Mouse (Mus musculus): Measurements from ENCODE around the gene Polr2g. TPM values are rescaled to one million over a fixed set of nuclear protein-coding genes. Genes with fewer than 3 reads are reported as not detected.

Gene Polr2g
- polyA plus RNA-seq, 1 experiment from 2014 or later: 126 TPM

DNA sequence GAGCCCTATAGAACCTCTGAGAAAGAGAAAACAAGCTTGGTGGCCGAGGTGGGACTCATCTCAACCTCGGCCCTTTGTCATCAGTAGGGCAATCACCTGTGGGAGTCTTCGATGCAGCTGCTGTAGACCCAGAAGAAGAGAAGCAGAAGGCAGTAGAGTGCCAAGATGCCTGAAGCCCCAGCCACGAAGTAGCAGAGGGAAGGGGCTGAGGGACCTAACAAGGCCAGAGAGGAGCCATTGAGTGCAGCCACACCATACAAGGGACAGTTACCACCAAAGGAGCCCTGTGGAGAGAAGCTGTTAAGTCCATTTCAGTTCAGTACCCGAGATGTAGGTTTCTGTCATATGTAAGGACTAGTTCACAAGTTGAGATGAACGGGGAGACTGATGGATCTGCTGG is 25.0 kb downstream of the Polr2g start:
- no peak for ATAC-seq (replicated peaks; ENCODE audit: extremely low read depth, insufficient read depth, low FRiP score)
- H3K27ac ChIP-seq (ENCODE audit: low read length): no peak overlapping the region; the same call in 1 of the 2 replicates
- H3K4me3 ChIP-seq (ENCODE audit: low read length): peak overlapping the region; percentile 92
- 47% methylated on average over 6 of the region's 6 CpGs for WGBS
- peaks cover 26% of the 10 kb centered on the region for H3K4me1 ChIP-seq (ENCODE audit: control insufficient read depth, insufficient read depth, low read length)
- no peaks in the 10 kb centered on the region for H3K9me3 ChIP-seq (replicated peaks; ENCODE audit: control insufficient read depth, low read length)
- peak overlapping the region; percentile 79 for H3K4me2 ChIP-seq (ENCODE audit: low read depth, low read length)
- H3K9ac ChIP-seq (ENCODE audit: low read length): peak overlapping the region; percentile 98
- no peaks in the 10 kb centered on the region for H3K27me3 ChIP-seq (ENCODE audit: control insufficient read depth, insufficient read depth, low read length)
- peaks cover 24% of the 10 kb centered on the region for H3K36me3 ChIP-seq (ENCODE audit: control insufficient read depth, insufficient read depth)

DNA sequence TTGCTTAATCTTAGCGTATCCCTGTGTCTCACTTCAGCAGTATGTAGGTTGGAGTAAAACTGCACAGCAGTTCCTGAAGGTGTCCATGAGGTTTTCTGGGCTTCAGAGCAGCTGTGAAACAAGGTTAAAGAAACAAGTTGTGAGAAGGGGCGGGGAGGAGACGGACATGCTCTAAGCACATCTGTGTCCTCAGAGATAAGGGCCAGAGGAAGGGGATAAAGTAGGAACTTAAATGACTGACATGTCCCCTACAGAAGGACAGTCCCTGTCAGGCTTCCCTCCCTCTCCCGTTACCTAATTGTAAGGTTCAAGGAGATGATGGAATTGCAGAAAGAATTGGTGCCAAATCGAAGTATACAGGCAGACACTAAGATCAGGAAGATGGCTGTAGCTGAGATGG is 25.4 kb downstream of the Polr2g start:
- 50% methylated on average over 5 of the region's 5 CpGs for WGBS
- no peak overlapping the region; the same call in 1 of the 2 replicates for H3K9ac ChIP-seq (ENCODE audit: low read length)
- peaks cover 28% of the 10 kb centered on the region for H3K36me3 ChIP-seq (ENCODE audit: control insufficient read depth, insufficient read depth)
- peak overlapping the region; percentile 79 for H3K4me2 ChIP-seq (ENCODE audit: low read depth, low read length)
- H3K27me3 ChIP-seq (ENCODE audit: control insufficient read depth, insufficient read depth, low read length): no peaks in the 10 kb centered on the region
- H3K4me3 ChIP-seq (ENCODE audit: low read length): peak overlapping the region; percentile 92
- no peak overlapping the region; the same call in 1 of the 2 replicates for H3K27ac ChIP-seq (ENCODE audit: low read length)
- no peak for ATAC-seq (replicated peaks; ENCODE audit: extremely low read depth, insufficient read depth, low FRiP score)
- no peaks in the 10 kb centered on the region for H3K9me3 ChIP-seq (replicated peaks; ENCODE audit: control insufficient read depth, low read length)
- H3K4me1 ChIP-seq (ENCODE audit: control insufficient read depth, insufficient read depth, low read length): peaks cover 26% of the 10 kb centered on the region

DNA sequence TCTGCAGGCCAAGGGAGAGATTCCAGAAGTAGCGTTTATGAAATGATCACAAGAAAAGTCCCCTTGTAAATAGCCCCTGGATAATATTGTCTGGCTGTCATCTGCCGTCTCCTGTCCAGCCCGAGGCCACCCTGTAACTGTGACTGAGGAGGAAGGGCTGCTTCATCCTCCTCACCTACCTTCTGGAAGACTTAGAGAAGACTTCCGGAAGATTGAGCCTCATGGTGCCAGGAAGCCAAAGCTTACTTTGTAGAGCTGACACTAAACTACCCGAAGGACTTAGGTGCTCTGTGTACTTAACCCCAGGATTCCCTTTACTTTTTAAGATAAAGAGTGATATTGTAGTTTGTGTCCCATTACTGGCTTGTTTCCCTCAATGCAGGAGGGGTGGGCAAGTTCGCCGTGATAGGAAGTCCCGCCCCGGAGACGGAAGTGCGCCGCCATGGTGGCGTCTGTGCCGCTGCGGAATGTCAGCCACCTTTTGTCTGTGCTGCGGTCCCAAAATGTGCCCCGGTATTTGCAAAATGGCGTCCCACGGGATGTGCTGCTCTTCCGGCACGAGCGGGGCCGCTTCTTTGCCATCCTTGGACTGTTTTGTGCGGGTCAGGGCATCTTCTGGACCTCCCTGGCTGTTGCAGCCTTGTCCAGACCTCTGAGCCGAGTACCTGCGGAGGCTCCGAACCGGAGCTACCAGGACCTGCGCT is 27.7 kb downstream of the Polr2g start, which contains the start of gene Tmem223:
Gene Tmem223 (plus strand): TSS at position 430 of the 704 bp plus-strand sequence.
- no peaks in the 10 kb centered on the region for H3K27me3 ChIP-seq (ENCODE audit: control insufficient read depth, insufficient read depth, low read length)
- no peak for ATAC-seq (replicated peaks; ENCODE audit: extremely low read depth, insufficient read depth, low FRiP score)
- peak within 1 kb of the TSS; percentile 98 for H3K9ac ChIP-seq (ENCODE audit: low read length)
- WGBS: 17% methylated on average over 29 of the region's 29 CpGs
- H3K36me3 ChIP-seq (ENCODE audit: control insufficient read depth, insufficient read depth): peaks cover 49% of the 10 kb centered on the region
- H3K4me3 ChIP-seq (ENCODE audit: low read length): peak within 1 kb of the TSS; percentile 90
- H3K27ac ChIP-seq (ENCODE audit: low read length): peak within 1 kb of the TSS; percentile 90
- H3K9me3 ChIP-seq (replicated peaks; ENCODE audit: control insufficient read depth, low read length): no peaks in the 10 kb centered on the region
- H3K4me1 ChIP-seq (ENCODE audit: control insufficient read depth, insufficient read depth, low read length): peaks cover 24% of the 10 kb centered on the region
- peak within 1 kb of the TSS; percentile 86 for H3K4me2 ChIP-seq (ENCODE audit: low read depth, low read length)

DNA sequence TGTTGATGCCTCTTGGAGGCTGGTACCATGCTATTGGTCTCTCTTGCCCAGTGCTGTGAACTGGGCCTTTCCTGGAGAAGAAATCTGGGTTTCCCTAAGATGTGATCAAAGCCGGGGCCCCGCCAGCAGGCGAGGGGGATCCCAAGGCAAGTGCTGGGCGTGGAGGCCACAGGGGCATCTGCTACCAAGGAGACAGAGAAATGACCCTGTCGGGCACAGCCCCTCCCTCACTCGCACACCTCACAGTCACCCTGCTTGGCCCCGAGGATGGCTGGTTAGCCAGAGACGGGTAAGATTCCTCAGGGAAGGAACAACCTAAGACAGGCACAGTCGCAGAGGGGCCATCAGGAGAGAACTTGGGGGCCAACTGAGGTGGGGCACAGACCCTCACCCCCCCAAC is 32.8 kb downstream of the Polr2g start:
- no peak overlapping the region for H3K4me3 ChIP-seq (ENCODE audit: low read length)
- 96% methylated on average over 9 of the region's 9 CpGs for WGBS
- no peaks in the 10 kb centered on the region for H3K9me3 ChIP-seq (replicated peaks; ENCODE audit: control insufficient read depth, low read length)
- no peak overlapping the region for H3K4me2 ChIP-seq (ENCODE audit: low read depth, low read length)
- peaks cover 74% of the 10 kb centered on the region for H3K36me3 ChIP-seq (ENCODE audit: control insufficient read depth, insufficient read depth)
- no peaks in the 10 kb centered on the region for H3K4me1 ChIP-seq (ENCODE audit: control insufficient read depth, insufficient read depth, low read length)
- no peak for ATAC-seq (replicated peaks; ENCODE audit: extremely low read depth, insufficient read depth, low FRiP score)
- no peak overlapping the region for H3K27ac ChIP-seq (ENCODE audit: low read length)
- H3K9ac ChIP-seq (ENCODE audit: low read length): no peak overlapping the region
- no peaks in the 10 kb centered on the region for H3K27me3 ChIP-seq (ENCODE audit: control insufficient read depth, insufficient read depth, low read length)

DNA sequence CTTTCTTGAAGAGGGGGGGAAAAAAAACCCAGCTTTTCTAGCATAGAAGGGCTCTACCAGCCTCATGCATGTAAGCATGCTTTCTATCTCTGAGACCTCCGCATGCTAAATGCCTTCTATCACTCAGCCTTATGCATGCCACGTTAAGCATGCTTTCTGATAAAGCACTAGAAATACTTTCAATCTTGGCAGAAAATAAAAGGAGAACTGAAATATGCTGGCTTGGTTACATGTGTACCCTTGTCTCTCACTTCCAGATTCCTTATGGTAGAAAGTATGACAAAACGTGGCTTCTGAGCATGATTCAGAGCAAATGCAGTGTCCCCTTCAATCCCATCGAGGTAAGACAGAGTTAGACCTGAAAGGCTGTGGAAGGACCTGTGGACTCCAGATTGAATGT is 35.1 kb downstream of the Polr2g start:
- Histone ChIP-seq H3K9ac (ENCODE audit: low read length) (no peak overlapping the region), H3K4me1 (ENCODE audit: control insufficient read depth, insufficient read depth, low read length) (peaks cover 7% of the 10 kb centered on the region), H3K27me3 (ENCODE audit: control insufficient read depth, insufficient read depth, low read length) (no peaks in the 10 kb centered on the region), H3K27ac (ENCODE audit: low read length) (no peak overlapping the region), H3K4me3 (ENCODE audit: low read length) (no peak overlapping the region), H3K4me2 (ENCODE audit: low read depth, low read length) (no peak overlapping the region), H3K9me3 (replicated peaks; ENCODE audit: control insufficient read depth, low read length) (no peaks in the 10 kb centered on the region), H3K36me3 (ENCODE audit: control insufficient read depth, insufficient read depth) (peaks cover 57% of the 10 kb centered on the region)
- 68% methylated on average over 4 of the region's 4 CpGs for WGBS
- ATAC-seq (replicated peaks; ENCODE audit: extremely low read depth, insufficient read depth, low FRiP score): no peak

DNA sequence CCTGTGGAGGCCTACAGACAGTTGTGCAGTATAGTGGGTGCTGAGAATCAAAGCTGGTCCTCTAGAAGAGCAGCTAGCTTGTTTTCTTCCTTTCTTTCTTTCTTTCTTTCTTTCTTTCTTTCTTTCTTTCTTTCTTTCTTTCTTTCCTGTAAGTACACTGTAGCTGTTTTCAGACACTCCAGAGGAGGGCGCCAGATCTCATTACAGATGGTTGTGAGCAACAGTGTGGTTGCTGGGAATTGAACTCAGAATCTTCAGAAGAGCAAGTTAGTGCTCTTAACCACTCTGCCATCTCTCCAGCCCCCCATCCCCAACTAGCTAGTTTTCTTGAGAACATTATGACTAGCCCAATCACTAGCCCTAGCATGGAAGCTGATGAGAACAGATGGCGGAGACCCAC is 37.6 kb downstream of the Polr2g start:
- Histone ChIP-seq H3K27me3 (ENCODE audit: control insufficient read depth, insufficient read depth, low read length) (no peaks in the 10 kb centered on the region), H3K27ac (ENCODE audit: low read length) (no peak overlapping the region), H3K4me3 (ENCODE audit: low read length) (no peak overlapping the region), H3K9ac (ENCODE audit: low read length) (no peak overlapping the region), H3K9me3 (replicated peaks; ENCODE audit: control insufficient read depth, low read length) (no peaks in the 10 kb centered on the region), H3K36me3 (ENCODE audit: control insufficient read depth, insufficient read depth) (peaks cover 32% of the 10 kb centered on the region), H3K4me1 (ENCODE audit: control insufficient read depth, insufficient read depth, low read length) (peaks cover 18% of the 10 kb centered on the region), H3K4me2 (ENCODE audit: low read depth, low read length) (no peak overlapping the region)
- WGBS: 96% methylated on average over 2 of the region's 2 CpGs
- ATAC-seq (replicated peaks; ENCODE audit: extremely low read depth, insufficient read depth, low FRiP score): no peak

DNA sequence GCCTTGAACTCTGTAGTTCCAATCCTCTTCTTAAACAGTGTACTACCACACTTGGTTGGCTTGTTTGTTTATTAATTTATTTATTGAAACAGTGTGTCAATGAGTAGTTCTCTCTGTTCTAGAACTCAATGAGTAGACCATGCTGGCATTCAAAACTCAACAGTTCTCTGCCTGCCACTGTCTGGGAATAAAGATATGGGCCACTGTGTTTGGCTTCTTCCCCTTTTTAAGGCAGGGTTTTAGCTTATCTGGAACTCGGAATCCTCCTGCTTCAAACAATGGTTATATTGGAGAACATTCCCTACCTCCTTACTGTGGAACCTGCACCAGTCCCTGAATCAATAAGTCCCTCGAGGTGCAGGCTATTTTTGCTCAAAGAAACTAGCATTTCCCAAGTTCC is 39.5 kb downstream of the Polr2g start:
- no peak overlapping the region for H3K9ac ChIP-seq (ENCODE audit: low read length)
- H3K4me2 ChIP-seq (ENCODE audit: low read depth, low read length): no peak overlapping the region
- 78% methylated on average over 2 of the region's 2 CpGs for WGBS

DNA sequence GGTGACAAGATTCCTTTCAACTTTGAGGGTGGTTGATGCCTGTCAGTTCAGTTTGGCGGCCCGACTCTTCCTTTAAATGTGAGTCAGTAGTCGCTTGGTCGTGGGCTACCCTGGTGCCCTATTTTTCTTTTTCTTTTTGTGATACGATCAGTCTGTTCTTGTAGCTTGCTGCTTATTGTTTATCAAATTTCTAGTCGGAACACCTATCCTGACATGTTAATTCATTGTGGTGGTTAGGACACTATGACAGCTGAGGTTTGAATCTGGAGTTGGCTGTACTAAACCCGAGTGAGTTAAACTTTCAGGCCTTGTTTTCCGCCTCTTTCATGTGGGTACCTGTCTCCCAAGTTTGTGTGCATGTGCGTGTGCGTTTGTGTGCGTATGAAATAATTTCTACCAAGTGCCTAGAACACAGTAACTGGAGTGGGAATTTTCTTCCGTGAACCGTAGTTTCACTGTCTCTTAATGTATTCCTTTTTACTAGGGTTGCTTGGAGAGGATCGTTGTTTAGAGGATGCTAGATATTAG is 40.8 kb downstream of the Polr2g start:
- ATAC-seq (replicated peaks; ENCODE audit: extremely low read depth, insufficient read depth, low FRiP score): no peak
- H3K27ac ChIP-seq (ENCODE audit: low read length): peak overlapping the region; percentile 83
- peak overlapping the region; percentile 88 for H3K4me2 ChIP-seq (ENCODE audit: low read depth, low read length)
- peaks cover 18% of the 10 kb centered on the region for H3K36me3 ChIP-seq (ENCODE audit: control insufficient read depth, insufficient read depth)
- no peaks in the 10 kb centered on the region for H3K27me3 ChIP-seq (ENCODE audit: control insufficient read depth, insufficient read depth, low read length)
- 3% methylated on average over 14 of the region's 14 CpGs for WGBS
- H3K9ac ChIP-seq (ENCODE audit: low read length): peak overlapping the region; percentile 95
- no peaks in the 10 kb centered on the region for H3K9me3 ChIP-seq (replicated peaks; ENCODE audit: control insufficient read depth, low read length)
- peak overlapping the region; percentile 77 for H3K4me3 ChIP-seq (ENCODE audit: low read length)
- H3K4me1 ChIP-seq (ENCODE audit: control insufficient read depth, insufficient read depth, low read length): peaks cover 22% of the 10 kb centered on the region

More for the DNA sequence above, 39.5 kb downstream of the Polr2g start:
- peaks cover 22% of the 10 kb centered on the region for H3K36me3 ChIP-seq (ENCODE audit: control insufficient read depth, insufficient read depth)
- peaks cover 22% of the 10 kb centered on the region for H3K4me1 ChIP-seq (ENCODE audit: control insufficient read depth, insufficient read depth, low read length)
- no peak overlapping the region for H3K27ac ChIP-seq (ENCODE audit: low read length)
- H3K27me3 ChIP-seq (ENCODE audit: control insufficient read depth, insufficient read depth, low read length): no peaks in the 10 kb centered on the region
- ATAC-seq (replicated peaks; ENCODE audit: extremely low read depth, insufficient read depth, low FRiP score): no peak
- H3K4me3 ChIP-seq (ENCODE audit: low read length): no peak overlapping the region
- no peaks in the 10 kb centered on the region for H3K9me3 ChIP-seq (replicated peaks; ENCODE audit: control insufficient read depth, low read length)

DNA sequence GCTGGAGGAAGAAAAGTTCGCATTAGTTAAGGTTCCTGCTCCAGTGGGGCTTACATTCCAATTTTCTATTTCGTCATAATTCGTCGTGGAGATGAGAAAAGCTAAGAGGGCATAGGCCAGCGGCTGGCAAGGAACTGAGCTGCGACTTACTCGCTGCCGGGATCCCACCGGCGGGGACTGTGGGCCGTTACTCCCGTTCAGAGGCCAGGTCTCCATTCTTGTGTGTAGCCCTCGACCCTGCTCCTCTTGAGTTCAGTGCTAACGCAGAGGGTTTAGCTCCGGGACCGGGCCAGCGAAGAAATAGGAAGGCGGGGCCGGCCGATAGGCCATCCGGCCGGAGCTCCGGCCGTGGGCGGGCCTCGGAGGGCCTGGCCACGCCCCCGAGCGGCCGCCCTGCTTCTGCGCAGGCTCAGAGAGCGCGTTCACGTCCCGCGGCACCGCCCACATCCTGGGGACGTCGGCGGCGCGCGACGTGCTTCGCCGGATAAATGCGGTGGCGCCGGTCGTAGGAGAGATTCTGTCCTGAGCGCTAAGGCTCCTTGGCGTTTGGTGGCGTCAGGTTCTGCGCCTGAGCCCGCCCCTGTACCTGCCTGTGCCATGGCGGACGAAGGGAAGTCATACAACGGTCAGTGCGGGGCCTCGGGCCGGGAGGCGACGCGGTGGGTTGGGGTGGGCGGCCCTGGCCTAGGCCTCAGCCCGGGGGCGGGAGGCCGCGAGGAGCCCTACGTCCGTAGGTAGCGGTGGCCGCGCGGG is 41.6 kb downstream of the Polr2g start, which contains the start of gene Nxf1:
Gene Nxf1 (plus strand): TSS at position 439 of the 753 bp plus-strand sequence.
- Histone ChIP-seq H3K4me2 (ENCODE audit: low read depth, low read length) (peak within 1 kb of the TSS; percentile 88), H3K4me3 (ENCODE audit: low read length) (peak within 1 kb of the TSS; percentile 77), H3K36me3 (ENCODE audit: control insufficient read depth, insufficient read depth) (peaks cover 21% of the 10 kb centered on the region), H3K27ac (ENCODE audit: low read length) (peak within 1 kb of the TSS; percentile 83), H3K9ac (ENCODE audit: low read length) (peak within 1 kb of the TSS; percentile 95), H3K9me3 (replicated peaks; ENCODE audit: control insufficient read depth, low read length) (no peaks in the 10 kb centered on the region), H3K4me1 (ENCODE audit: control insufficient read depth, insufficient read depth, low read length) (peaks cover 22% of the 10 kb centered on the region), H3K27me3 (ENCODE audit: control insufficient read depth, insufficient read depth, low read length) (no peaks in the 10 kb centered on the region)
- under 1% methylated on average over 75 of the region's 75 CpGs for WGBS
- ATAC-seq (replicated peaks; ENCODE audit: extremely low read depth, insufficient read depth, low FRiP score): peak; percentile 95

Measured in heart, embryonic 16.5 days (tissue).